Mouse (Mus musculus) MEL (cell line): Measurements from ENCODE around the gene Slc8a1. TPM values are rescaled to one million over a fixed set of nuclear protein-coding genes. Genes with fewer than 3 reads are reported as not detected.

Experiments
- DNase-seq: peaks from one replicate; pipeline ENCODE4 v3.0.0; 2011; ENCODE audit warnings: low read depth, low spot score
- H3K27ac ChIP-seq: 2 replicates; pipeline ENCODE4 v1.5.1; 2012; ENCODE audit warnings: low read depth, mild to moderate bottlenecking, control low read depth, low read length, moderate library complexity; ENCODE audit not compliant: control insufficient read depth
- H3K27me3 ChIP-seq, 2 experiments: fragments of 150-350 bp in 1 of 2; sonication (generic) in 1 of 2; 2 replicates each; pipeline ENCODE4 v1.6.1; 2012; ENCODE audit warnings: low read length in 2 of 2, mild to moderate bottlenecking in 2 of 2, improper control_type of control experiment in 1 of 2, moderate library complexity in 1 of 2; ENCODE audit not compliant: insufficient read depth in 2 of 2, control insufficient read depth in 1 of 2
- H3K36me3 ChIP-seq, 2 experiments: 2 replicates each; pipeline ENCODE4 v1.6.1; 2012 to 2014; ENCODE audit warnings: low read length in 2 of 2, improper control_type of control experiment in 1 of 2, inconsistent platforms in 1 of 2, mild to moderate bottlenecking in 1 of 2; ENCODE audit not compliant: insufficient read depth in 2 of 2, control insufficient read depth in 1 of 2
- H3K4me1 ChIP-seq, 2 experiments: fragments of 150-350 bp in 1 of 2; sonication (generic) in 1 of 2; 2 replicates each; pipeline ENCODE4 v1.6.1; 2012; ENCODE audit warnings: low read length in 2 of 2, improper control_type of control experiment in 1 of 2, mild to moderate bottlenecking in 1 of 2; ENCODE audit not compliant: insufficient read depth in 2 of 2, control insufficient read depth in 1 of 2
- H3K4me3 ChIP-seq, 2 experiments: fragments of 150-350 bp in 1 of 2; sonication (generic) in 1 of 2; 2 replicates each; pipeline ENCODE4 v1.5.1; 2012; ENCODE audit warnings: low read depth in 2 of 2, low read length in 2 of 2, mild to moderate bottlenecking in 2 of 2, moderate library complexity in 2 of 2, control low read depth in 1 of 2, improper control_type of control experiment in 1 of 2; ENCODE audit not compliant: control insufficient read depth in 1 of 2, insufficient read depth in 1 of 2
- H3K79me2 ChIP-seq: 2 replicates; pipeline ENCODE4 v1.6.1; 2012; ENCODE audit warnings: mild to moderate bottlenecking, low read length, moderate library complexity; ENCODE audit not compliant: control insufficient read depth, poor library complexity, insufficient read depth
- H3K9ac ChIP-seq: 2 replicates; pipeline ENCODE4 v1.6.1; 2012; ENCODE audit warnings: low read depth, mild to moderate bottlenecking, control low read depth, low read length, moderate library complexity; ENCODE audit not compliant: control insufficient read depth, poor library complexity, severe bottlenecking
- H3K9me3 ChIP-seq: fragments of 150-350 bp; sonication (generic); replicated peaks from 2 replicates; pipeline ENCODE4 v1.6.1; 2012; ENCODE audit warnings: mild to moderate bottlenecking, low read length, improper control_type of control experiment, moderate library complexity; ENCODE audit not compliant: insufficient read depth
- BHLHE40 ChIP-seq: IDR thresholded peaks from 2 replicates; pipeline ENCODE4 v1.6.1; 2012; ENCODE audit warnings: low read depth, mild to moderate bottlenecking, inconsistent platforms, low read length, improper control_type of control experiment, borderline replicate concordance
- CHD2 ChIP-seq: IDR thresholded peaks from 2 replicates; pipeline ENCODE4 v1.6.1; 2011; ENCODE audit warnings: low read length, improper control_type of control experiment
- ELF1 ChIP-seq: IDR thresholded peaks from 2 replicates; pipeline ENCODE4 v1.6.1; 2014; ENCODE audit warnings: low read depth, mild to moderate bottlenecking, inconsistent platforms, low read length, improper control_type of control experiment, moderate library complexity
- EP300 ChIP-seq, 2 experiments: IDR thresholded peaks; 2 replicates each; pipeline ENCODE4 v1.6.1; 2011; ENCODE audit warnings: improper control_type of control experiment in 2 of 2, low read length in 2 of 2, low read depth in 1 of 2, mild to moderate bottlenecking in 1 of 2
- GATA1 ChIP-seq: IDR thresholded peaks from 2 replicates; pipeline ENCODE4 v1.6.1; 2011; ENCODE audit warnings: low read depth, low read length, improper control_type of control experiment
- HCFC1 ChIP-seq: IDR thresholded peaks from 2 replicates; pipeline ENCODE4 v1.6.1; 2012; ENCODE audit warnings: low read depth, mild to moderate bottlenecking, inconsistent platforms, low read length, improper control_type of control experiment, moderate library complexity
- JUND ChIP-seq: IDR thresholded peaks from 2 replicates; pipeline ENCODE4 v1.6.1; 2011; ENCODE audit warnings: low read depth, mild to moderate bottlenecking, improper control_type of control experiment, low read length
- MXI1 ChIP-seq: IDR thresholded peaks from 2 replicates; pipeline ENCODE4 v1.6.1; 2011; ENCODE audit warnings: mild to moderate bottlenecking, low read depth, low read length, improper control_type of control experiment
- NELFE ChIP-seq: IDR thresholded peaks from 2 replicates; pipeline ENCODE4 v1.6.1; 2011; ENCODE audit warnings: low read depth, low read length, improper control_type of control experiment
- RCOR1 ChIP-seq: IDR thresholded peaks from 2 replicates; pipeline ENCODE4 v1.6.1; 2012; ENCODE audit warnings: low read depth, mild to moderate bottlenecking, inconsistent platforms, low read length, improper control_type of control experiment
- TAL1 ChIP-seq: IDR thresholded peaks from 2 replicates; pipeline ENCODE4 v1.6.1; 2012; ENCODE audit warnings: mild to moderate bottlenecking, inconsistent platforms, low read length, moderate library complexity, mixed read lengths
- USF2 ChIP-seq, 2 experiments: IDR thresholded peaks; 2 replicates each; pipeline ENCODE4 v1.6.1; 2011 to 2012; ENCODE audit warnings: improper control_type of control experiment in 2 of 2, low read length in 2 of 2, borderline replicate concordance in 1 of 2, inconsistent platforms in 1 of 2, low read depth in 1 of 2, mild to moderate bottlenecking in 1 of 2; ENCODE audit not compliant: insufficient read depth in 1 of 2
- ZC3H11A ChIP-seq: IDR thresholded peaks from 2 replicates; pipeline ENCODE4 v1.6.1; 2012; ENCODE audit warnings: low read depth, mild to moderate bottlenecking, inconsistent platforms, low read length, improper control_type of control experiment
- ZMIZ1 ChIP-seq: IDR thresholded peaks from 2 replicates; pipeline ENCODE4 v1.6.1; 2012; ENCODE audit warnings: low read depth, mild to moderate bottlenecking, inconsistent platforms, low read length, improper control_type of control experiment, moderate library complexity
- ZNF384 ChIP-seq: IDR thresholded peaks from 2 replicates; pipeline ENCODE4 v1.6.1; 2012; ENCODE audit warnings: low read depth, mild to moderate bottlenecking, inconsistent platforms, low read length, improper control_type of control experiment
- polyA plus RNA-seq, 2 experiments: library from polyadenylated mRNA; stranded (reverse) in 1 of 2; unstranded in 1 of 2; fragments of >175 nt in 1 of 2; fragments of >200 nt in 1 of 2; gene quantifications; 2 replicates each; pipeline versions ENCODE4 v1.2.1 to v1.2.4; 2012; ENCODE audit warnings: low replicate concordance in 2 of 2, low read depth in 1 of 2; ENCODE audit not compliant: insufficient read length in 2 of 2, insufficient read depth in 1 of 2, missing spikeins in 1 of 2
- total RNA-seq: library from RNA; depleted of rRNA; stranded (reverse); fragments of 300-350 nt; gene quantifications from 2 replicates; pipeline ENCODE4 v1.2.3, GENCODE M21; 2012

The Slc8a1 gene
- total and polyA plus RNA-seq, 3 experiments, result 0.86 to 1.0 TPM; not detected in 1

GRCm38 (mm10) chr17:81514022-81514421 lies 224.2 kb downstream of the Slc8a1 start:
- TF ChIP-seq GATA1, result no peak
- no peak for TF ChIP-seq ELF1
- TF ChIP-seq NELFE, result no peak
- no peak for TF ChIP-seq RCOR1
- no peak for TF ChIP-seq MXI1
- no peak for TF ChIP-seq JUND
- TF ChIP-seq ZNF384, result no peak
- no peak for TF ChIP-seq USF2 (IDR thresholded peaks at IDR 0.05; ENCODE audit: borderline replicate concordance in 1 of 2, insufficient read depth in 1 of 2, low read depth in 1 of 2, low read length in 2 of 2)
- no peak for TF ChIP-seq ZC3H11A
- TF ChIP-seq TAL1, result no peak
- TF ChIP-seq HCFC1, result no peak
- no peak for TF ChIP-seq CHD2
- no peak for TF ChIP-seq ZMIZ1
- no peak for DNase-seq
- Histone ChIP-seq H3K27me3 (no peaks in the 10 kb centered on the region), H3K4me3 (no peak overlapping the region), H3K79me2 (no peaks in the 10 kb centered on the region), H3K4me1 (no peaks in the 10 kb centered on the region), H3K9ac (no peak overlapping the region), H3K9me3 (no peaks in the 10 kb centered on the region), H3K36me3 (no peaks in the 10 kb centered on the region), H3K27ac (no peak overlapping the region)

- Histone ChIP-seq H3K9ac (no peak overlapping the region), H3K79me2 (no peaks in the 10 kb centered on the region), H3K9me3 (no peaks in the 10 kb centered on the region), H3K36me3 (no peaks in the 10 kb centered on the region), H3K27me3 (no peaks in the 10 kb centered on the region), H3K4me1 (no peaks in the 10 kb centered on the region), H3K27ac (no peak overlapping the region), H3K4me3 (no peak overlapping the region)
- no peak for DNase-seq
- TF ChIP-seq BHLHE40 (no peak), EP300 (IDR thresholded peaks at IDR 0.05; ENCODE audit: low read depth in 1 of 2, low read length in 2 of 2) (no peak)
Measured at GRCm38 (mm10) chr17:81513368-81513958, 224.7 kb downstream of the Slc8a1 start.
